Mouse (Mus musculus) liver, adult 2 months (tissue): ENCODE data around the gene Trim69.

Experiments used
- CTCF ChIP-seq: fragments of 200-500 bp; IDR thresholded peaks from 2 replicates; pipeline ENCODE4 v1.5.1; 2011; ENCODE audit warnings: low read depth, low read length, control low read depth
- POLR2A ChIP-seq: fragments of 200-500 bp; IDR thresholded peaks from 2 replicates; pipeline ENCODE4 v1.6.1; 2011; ENCODE audit warnings: low read length, control low read depth; ENCODE audit not compliant: insufficient read depth; ENCODE audit errors: extremely low read depth

- TF ChIP-seq POLR2A (no peak), CTCF (no peak)
These were observed 24.6 kb downstream of the Trim69 start for GRCm38 (mm10) chr2:122185086-122185485.
